Mouse (Mus musculus) brain, adult 2 months (tissue): ENCODE results near the gene Pla2g12b.
A peak's percentile ranks its signal among the peaks of the same experiment; 100 is the strongest.

Experiments
- DNase-seq: peaks from one replicate; pipeline ENCODE4 v3.0.0; 2011; ENCODE audit warnings: low read depth, low spot score

Gene Pla2g12b

GRCm38 (mm10) chr10:59466626-59467025 is 63.2 kb downstream of the Pla2g12b start:
- DNase-seq: no peak

GRCm38 (mm10) chr10:59467297-59467696 is 63.8 kb downstream of the Pla2g12b start:
- no peak for DNase-seq

GRCm38 (mm10) chr10:59470451-59470850 is 67.0 kb downstream of the Pla2g12b start:
- DNase-seq: peak; percentile 85
